Mouse (Mus musculus) myocyte (in vitro differentiated cells): ENCODE measurements around the gene Mthfd1.

Source experiments
- E2F4 ChIP-seq: IDR thresholded peaks from one replicate; pipeline ENCODE4 v1.6.1; 2011; ENCODE audit warnings: mild to moderate bottlenecking, control low read depth, moderate library complexity; ENCODE audit not compliant: insufficient read depth
- MAX ChIP-seq: IDR thresholded peaks from one replicate; pipeline ENCODE4 v1.6.1; 2011; ENCODE audit warnings: low read depth, mild to moderate bottlenecking, control low read depth
- MYOD1 ChIP-seq, 3 experiments: IDR thresholded peaks; one replicate each; pipeline ENCODE4 v1.6.1; 2011; ENCODE audit warnings: control low read depth in 2 of 3, low read depth in 2 of 3, mild to moderate bottlenecking in 2 of 3, moderate library complexity in 1 of 3; ENCODE audit not compliant: insufficient read length in 2 of 3, control insufficient read depth in 1 of 3
- MYOG ChIP-seq, 3 experiments: IDR thresholded peaks; one replicate each; pipeline ENCODE4 v1.6.1; 2011; ENCODE audit warnings: control low read depth in 2 of 3, low read depth in 2 of 3, mild to moderate bottlenecking in 2 of 3; ENCODE audit not compliant: insufficient read length in 2 of 3, control insufficient read depth in 1 of 3, insufficient read depth in 1 of 3
- POLR2A ChIP-seq: IDR thresholded peaks from one replicate; pipeline ENCODE4 v1.6.1; 2011; ENCODE audit warnings: low read depth, mild to moderate bottlenecking, control low read depth, moderate library complexity; ENCODE audit not compliant: insufficient read length
- POLR2AphosphoS2 ChIP-seq: IDR thresholded peaks from one replicate; pipeline ENCODE4 v1.6.1; 2011; ENCODE audit warnings: low read depth, control low read depth; ENCODE audit not compliant: insufficient read length
- SRF ChIP-seq: IDR thresholded peaks from one replicate; pipeline ENCODE4 v1.6.1; 2011; ENCODE audit warnings: low read depth; ENCODE audit not compliant: control insufficient read depth, insufficient read length
- USF1 ChIP-seq: IDR thresholded peaks from one replicate; pipeline ENCODE4 v1.6.1; 2011; ENCODE audit warnings: low read depth, mild to moderate bottlenecking, control low read depth, moderate library complexity

DNA sequence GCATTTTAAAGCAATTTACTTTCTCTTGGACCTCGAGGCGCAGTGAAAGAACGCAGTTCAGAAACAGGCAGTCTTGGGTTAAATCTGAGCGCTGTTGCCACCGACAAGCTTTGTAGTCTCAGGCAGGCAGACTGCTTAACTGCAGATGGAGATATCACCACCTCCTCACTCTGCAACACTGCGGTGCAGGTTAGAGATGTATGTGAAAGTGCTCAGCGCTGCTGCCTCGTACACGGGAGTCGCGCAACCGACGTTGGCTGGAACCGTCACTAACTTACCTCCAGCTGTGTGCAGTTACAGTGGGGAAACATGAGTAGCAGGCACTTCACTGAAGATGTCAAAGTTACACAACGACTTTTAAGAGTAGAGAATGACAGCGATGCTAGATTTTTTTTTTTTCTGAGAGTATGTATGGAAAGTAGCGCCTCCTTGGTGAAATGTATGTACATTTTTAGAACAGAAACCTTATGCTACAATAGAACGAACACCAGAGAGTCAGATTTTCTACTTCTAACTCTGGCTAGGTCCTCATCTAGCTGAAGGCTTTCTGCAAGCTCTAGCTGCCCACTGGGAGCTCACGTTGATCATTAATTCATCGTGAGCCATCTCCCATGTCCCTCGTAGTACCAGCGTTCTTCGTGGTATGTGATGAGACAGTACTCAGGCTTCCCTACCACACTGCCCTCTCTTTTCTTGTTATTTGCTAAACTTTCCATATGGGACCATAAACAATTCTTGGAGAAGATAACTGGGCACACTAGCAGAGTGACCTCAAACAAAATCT lies 71.5 kb downstream of the Mthfd1 start:
- TF ChIP-seq E2F4 (no peak), POLR2A (no peak), POLR2AphosphoS2 (no peak), MYOG (IDR thresholded peaks at IDR 0.05; ENCODE audit: control insufficient read depth in 1 of 3, insufficient read depth in 1 of 3, insufficient read length in 2 of 3, low read depth in 2 of 3) (no peak), USF1 (no peak), MAX (no peak), SRF (no peak), MYOD1 (IDR thresholded peaks at IDR 0.05; ENCODE audit: control insufficient read depth in 1 of 3, insufficient read length in 2 of 3, low read depth in 2 of 3) (no peak)
